Mouse (Mus musculus): ENCODE measurements at regions not wholly inside any gene's neighbourhood (a gene's known extent, or its start where the extent isn't known, plus 50 kb on each side); places are given as distances from the start of the nearest gene placed in this dataset.

DNA sequence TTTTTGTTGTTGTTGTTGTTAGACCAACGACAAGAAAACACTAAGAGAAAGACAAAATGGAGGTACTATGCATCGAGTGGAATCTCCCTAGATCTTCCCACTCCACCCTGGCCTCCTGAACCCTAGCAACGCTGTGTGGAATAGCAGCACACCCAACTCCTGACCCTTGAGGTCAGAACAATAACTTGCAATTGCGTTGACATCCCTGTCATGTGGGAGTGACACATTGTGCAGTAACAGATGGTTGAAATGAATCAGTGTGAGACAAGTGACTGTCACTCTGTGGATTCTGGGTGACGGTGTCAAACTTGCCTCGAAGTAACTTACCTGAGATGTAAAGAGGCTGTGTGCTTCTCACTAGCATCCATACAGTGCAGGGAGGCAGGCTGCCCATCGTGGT is 167.1 kb upstream of the Kiz start:
- H3K4me3 ChIP-seq (replicated peaks): no peak overlapping the region
- no peaks in the 10 kb centered on the region for H3K4me1 ChIP-seq (replicated peaks)
- ATAC-seq (ENCODE audit: low read depth) (no peak), DNase-seq (no peak)
- no peak overlapping the region for H3K4me2 ChIP-seq
- H3K9me3 ChIP-seq (replicated peaks): no peaks in the 10 kb centered on the region
- no peak overlapping the region for H3K9ac ChIP-seq
- H3K36me3 ChIP-seq: no peaks in the 10 kb centered on the region
- no peaks in the 10 kb centered on the region for H3K27me3 ChIP-seq
- 54% methylated on average over 7 of the region's 7 CpGs for WGBS (ENCODE audit: insufficient replicate concordance)
- H3K27ac ChIP-seq: no peak overlapping the region

DNA sequence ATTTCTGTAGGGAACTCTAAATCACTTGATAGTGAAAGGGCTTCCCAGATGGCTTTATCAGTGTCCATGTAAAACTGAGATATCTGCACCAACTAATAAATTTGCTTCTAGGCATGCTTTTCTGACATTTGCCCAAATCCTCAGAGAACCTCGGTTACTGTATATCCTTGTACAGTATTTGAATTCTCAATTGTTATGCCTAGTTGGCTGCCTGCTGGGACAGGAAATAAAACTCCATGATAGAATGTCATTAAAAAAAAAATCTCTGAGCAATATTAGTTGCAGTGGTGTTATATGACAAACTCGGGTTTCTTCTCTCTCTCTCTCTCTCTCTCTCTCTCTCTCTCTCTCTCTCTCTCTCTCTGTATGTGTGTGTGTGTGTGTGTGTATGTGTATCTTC is 162.2 kb upstream of the Kiz start:
- no peak for DNase-seq
- Histone ChIP-seq H3K9ac (no peak overlapping the region), H3K27me3 (no peaks in the 10 kb centered on the region), H3K36me3 (no peaks in the 10 kb centered on the region), H3K4me3 (replicated peaks) (no peak overlapping the region), H3K4me2 (no peak overlapping the region), H3K27ac (no peak overlapping the region), H3K4me1 (replicated peaks) (no peaks in the 10 kb centered on the region), H3K9me3 (replicated peaks) (no peaks in the 10 kb centered on the region)
- no peak for ATAC-seq (ENCODE audit: low read depth)
- WGBS (ENCODE audit: insufficient replicate concordance): 55% methylated on average over 2 of the region's 2 CpGs

DNA sequence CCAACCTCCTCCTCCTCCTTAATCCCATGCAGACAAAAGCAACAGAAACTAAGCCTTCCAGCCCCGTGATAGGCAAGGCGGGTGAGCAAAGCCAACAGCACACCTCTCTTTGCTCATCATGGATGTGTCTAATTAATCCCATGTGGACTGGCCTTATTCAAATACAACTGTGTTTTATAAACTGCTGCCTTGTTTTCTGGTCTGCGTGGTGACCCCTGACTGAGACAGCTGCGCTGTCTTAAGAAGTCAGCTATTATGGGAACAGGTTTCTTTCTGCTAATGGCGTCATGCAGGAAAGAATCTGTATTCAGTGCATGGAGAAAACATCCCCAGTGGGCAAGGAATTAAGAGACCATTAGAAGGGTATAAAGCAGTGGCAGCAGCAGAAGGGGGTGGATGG is 161.6 kb upstream of the Kiz start:
- Histone ChIP-seq H3K36me3 (no peaks in the 10 kb centered on the region), H3K27ac (no peak overlapping the region), H3K4me2 (no peak overlapping the region), H3K9ac (no peak overlapping the region), H3K4me3 (replicated peaks) (no peak overlapping the region), H3K27me3 (no peaks in the 10 kb centered on the region), H3K4me1 (replicated peaks) (no peaks in the 10 kb centered on the region), H3K9me3 (replicated peaks) (no peaks in the 10 kb centered on the region)
- 55% methylated on average over 5 of the region's 5 CpGs for WGBS (ENCODE audit: insufficient replicate concordance)
- ATAC-seq (ENCODE audit: low read depth): no peak
- no peak for DNase-seq

DNA sequence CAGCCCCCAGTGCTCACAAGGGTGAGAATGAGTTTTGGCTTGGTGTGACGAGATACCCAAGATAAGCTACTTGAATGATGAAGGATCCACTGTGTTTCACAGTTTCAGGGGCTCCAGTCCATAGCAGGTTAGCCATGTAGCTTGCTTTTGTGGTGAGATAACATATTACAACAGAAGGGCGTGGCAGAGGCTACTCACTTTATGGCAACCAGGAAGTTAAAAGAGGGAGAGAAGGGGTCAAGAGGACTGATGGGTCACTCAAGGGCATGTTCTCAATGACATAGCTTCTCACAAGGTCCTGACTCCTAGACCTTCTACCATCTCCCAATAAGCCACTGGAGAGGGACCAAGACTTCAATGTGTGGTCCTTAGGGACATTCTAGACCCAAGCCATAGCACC is 159.4 kb upstream of the Kiz start:
- H3K36me3 ChIP-seq: no peaks in the 10 kb centered on the region
- DNase-seq (no peak), ATAC-seq (ENCODE audit: low read depth) (no peak)
- 46% methylated on average over 2 of the region's 2 CpGs for WGBS (ENCODE audit: insufficient replicate concordance)
- H3K9ac ChIP-seq: no peak overlapping the region
- H3K4me2 ChIP-seq: no peak overlapping the region
- no peak overlapping the region for H3K27ac ChIP-seq
- no peaks in the 10 kb centered on the region for H3K4me1 ChIP-seq (replicated peaks)
- no peak overlapping the region for H3K4me3 ChIP-seq (replicated peaks)
- H3K9me3 ChIP-seq (replicated peaks): no peaks in the 10 kb centered on the region
- no peaks in the 10 kb centered on the region for H3K27me3 ChIP-seq

DNA sequence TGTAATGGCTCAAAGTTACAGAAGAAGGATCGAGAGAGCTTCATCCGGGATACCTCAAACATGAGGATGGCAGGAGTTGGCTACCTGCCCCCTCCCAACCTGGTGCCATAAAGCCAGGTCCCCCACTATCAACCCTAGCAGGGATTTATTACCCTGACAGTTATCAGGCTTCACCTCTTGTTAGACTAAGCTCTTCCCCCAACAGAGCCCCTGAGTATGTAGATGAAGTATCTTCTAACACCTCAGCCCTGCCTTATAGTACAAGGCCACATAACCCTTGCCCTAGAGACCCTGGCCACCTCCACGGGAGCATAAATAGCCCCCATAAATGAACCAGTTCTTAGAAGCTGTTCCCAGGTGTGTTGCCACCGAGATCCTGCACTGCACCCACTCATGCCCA is 158.9 kb upstream of the Kiz start:
- H3K4me2 ChIP-seq: no peak overlapping the region

DNA sequence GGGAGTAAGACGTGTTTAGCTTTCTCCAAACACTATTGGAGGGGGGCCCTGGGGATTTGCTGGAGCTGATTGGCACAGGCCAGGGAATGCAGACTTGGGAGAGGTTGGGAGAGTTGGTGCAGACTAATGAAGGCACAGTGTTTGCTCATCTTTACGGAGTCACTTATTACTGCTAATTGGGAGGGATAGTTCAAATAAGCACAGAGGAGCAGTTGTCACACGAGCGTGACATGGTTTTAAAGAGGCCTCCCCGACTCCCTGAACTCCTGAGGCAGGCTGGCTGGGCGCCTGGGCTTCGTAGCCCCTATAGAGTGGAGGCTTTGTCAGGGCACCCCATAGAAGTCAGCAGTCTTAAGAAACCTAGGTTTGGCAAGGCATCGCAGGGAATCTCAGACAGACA is 145.0 kb upstream of the Kiz start:
- H3K36me3 ChIP-seq: no peaks in the 10 kb centered on the region
- H3K4me2 ChIP-seq: no peak overlapping the region
- WGBS (ENCODE audit: insufficient replicate concordance): 62% methylated on average over 8 of the region's 8 CpGs
- H3K4me1 ChIP-seq (replicated peaks): no peaks in the 10 kb centered on the region
- no peak overlapping the region for H3K4me3 ChIP-seq (replicated peaks)
- H3K9ac ChIP-seq: no peak overlapping the region
- DNase-seq (no peak), ATAC-seq (ENCODE audit: low read depth) (no peak)
- H3K27me3 ChIP-seq: no peaks in the 10 kb centered on the region
- H3K27ac ChIP-seq: no peak overlapping the region
- H3K9me3 ChIP-seq (replicated peaks): no peaks in the 10 kb centered on the region

More for the DNA sequence above, 158.9 kb upstream of the Kiz start:
- Histone ChIP-seq H3K4me3 (replicated peaks) (no peak overlapping the region), H3K4me1 (replicated peaks) (no peaks in the 10 kb centered on the region), H3K9ac (no peak overlapping the region), H3K36me3 (no peaks in the 10 kb centered on the region), H3K27me3 (no peaks in the 10 kb centered on the region), H3K27ac (no peak overlapping the region), H3K9me3 (replicated peaks) (no peaks in the 10 kb centered on the region)
- ATAC-seq (ENCODE audit: low read depth) (no peak), DNase-seq (no peak)
- 53% methylated on average over 4 of the region's 4 CpGs for WGBS (ENCODE audit: insufficient replicate concordance)

DNA sequence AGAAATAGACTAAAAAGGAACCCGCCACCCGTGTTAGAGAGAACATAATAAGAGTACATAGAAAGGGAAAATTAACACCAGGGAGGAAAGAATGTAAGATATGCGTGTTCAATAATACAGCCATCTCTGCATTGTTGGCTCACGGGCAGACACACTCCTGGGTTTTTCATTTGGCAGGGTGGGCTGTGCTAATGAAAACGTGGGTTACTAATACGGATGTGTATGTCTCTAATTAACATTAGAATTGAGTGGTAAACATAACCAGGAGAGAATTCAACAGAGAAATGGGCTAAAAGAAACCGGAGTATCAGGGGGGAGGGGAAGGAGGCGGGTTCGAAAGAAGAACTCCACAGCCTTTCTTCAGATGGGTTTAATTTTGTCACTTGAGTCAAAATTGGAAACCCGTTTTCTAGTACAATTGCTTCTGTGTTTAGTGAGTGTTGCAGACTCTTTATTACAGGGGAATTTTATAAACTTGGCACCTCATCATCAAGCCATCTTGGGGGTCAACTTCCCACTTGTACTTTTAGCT is 134.4 kb upstream of the Kiz start:
- H3K4me2 ChIP-seq: no peak overlapping the region
- H3K4me1 ChIP-seq (replicated peaks): no peaks in the 10 kb centered on the region
- no peaks in the 10 kb centered on the region for H3K36me3 ChIP-seq
- H3K27me3 ChIP-seq: no peaks in the 10 kb centered on the region
- DNase-seq (no peak), ATAC-seq (ENCODE audit: low read depth) (no peak)
- no peak overlapping the region for H3K4me3 ChIP-seq (replicated peaks)
- H3K9ac ChIP-seq: no peak overlapping the region
- H3K9me3 ChIP-seq (replicated peaks): no peaks in the 10 kb centered on the region
- 45% methylated on average over 10 of the region's 10 CpGs for WGBS (ENCODE audit: insufficient replicate concordance)
- H3K27ac ChIP-seq: no peak overlapping the region

DNA sequence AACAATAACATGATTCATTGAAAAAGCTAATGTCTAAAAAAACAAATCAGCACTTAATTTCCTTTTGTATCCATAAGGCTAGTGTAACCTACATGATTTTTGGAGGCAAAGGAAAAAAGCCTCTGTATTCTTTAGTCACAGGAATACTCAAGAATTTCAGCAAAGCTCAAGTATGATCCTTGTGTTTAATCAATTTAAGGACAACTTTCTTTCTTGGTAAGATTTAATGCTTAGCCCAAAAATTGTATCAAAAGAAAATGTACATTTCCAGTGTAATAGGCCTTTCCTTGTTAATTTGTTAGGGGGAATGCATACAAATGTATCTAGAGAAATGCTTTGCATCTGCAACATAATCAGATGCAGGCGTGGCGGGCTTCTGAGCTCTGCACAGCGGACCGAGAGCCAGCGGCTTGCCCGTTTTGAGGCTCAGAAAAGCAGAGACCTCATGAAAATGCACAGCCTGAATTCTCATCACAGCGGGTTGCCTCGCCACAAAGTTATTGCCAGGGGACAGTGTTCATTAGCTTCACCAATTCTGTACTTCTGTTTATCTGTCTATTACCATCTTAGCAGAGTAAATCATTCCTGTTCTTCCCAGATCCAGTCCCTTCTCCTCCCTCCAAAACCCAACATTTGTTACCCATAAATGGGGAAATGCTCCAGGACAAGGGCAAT is 133.2 kb upstream of the Kiz start:
- Histone ChIP-seq H3K27ac (no peak overlapping the region), H3K9ac (no peak overlapping the region), H3K27me3 (no peaks in the 10 kb centered on the region), H3K4me1 (replicated peaks) (no peaks in the 10 kb centered on the region), H3K36me3 (no peaks in the 10 kb centered on the region), H3K4me2 (no peak overlapping the region), H3K9me3 (replicated peaks) (no peaks in the 10 kb centered on the region), H3K4me3 (replicated peaks) (no peak overlapping the region)
- DNase-seq: no peak
- WGBS (ENCODE audit: insufficient replicate concordance): 59% methylated on average over 8 of the region's 8 CpGs
- ATAC-seq (ENCODE audit: low read depth): no peak

DNA sequence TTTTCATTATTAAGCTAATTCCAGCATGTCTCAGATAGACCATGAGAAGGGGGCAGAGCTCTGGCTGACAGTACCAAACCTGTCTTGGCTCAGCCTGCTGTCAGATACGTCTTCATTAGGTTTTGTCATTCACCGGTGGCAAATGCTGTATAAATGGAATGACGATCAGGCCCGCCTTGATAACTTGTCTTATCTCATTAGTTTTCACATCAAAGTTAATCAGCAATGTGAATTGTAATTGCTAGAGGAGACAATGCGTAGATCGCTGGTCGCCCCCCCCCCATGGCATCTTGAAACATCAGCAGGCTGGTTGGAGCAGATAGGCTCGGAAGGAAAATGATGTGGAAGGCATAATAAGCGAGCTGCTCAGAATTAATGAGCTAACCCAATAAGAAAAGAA is 132.5 kb upstream of the Kiz start:
- Histone ChIP-seq H3K27me3 (no peaks in the 10 kb centered on the region), H3K27ac (no peak overlapping the region), H3K9me3 (replicated peaks) (no peaks in the 10 kb centered on the region), H3K36me3 (no peaks in the 10 kb centered on the region), H3K4me1 (replicated peaks) (no peaks in the 10 kb centered on the region), H3K9ac (no peak overlapping the region), H3K4me2 (no peak overlapping the region), H3K4me3 (replicated peaks) (no peak overlapping the region)
- ATAC-seq (ENCODE audit: low read depth) (no peak), DNase-seq (no peak)
- WGBS (ENCODE audit: insufficient replicate concordance): 62% methylated on average over 9 of the region's 9 CpGs

DNA sequence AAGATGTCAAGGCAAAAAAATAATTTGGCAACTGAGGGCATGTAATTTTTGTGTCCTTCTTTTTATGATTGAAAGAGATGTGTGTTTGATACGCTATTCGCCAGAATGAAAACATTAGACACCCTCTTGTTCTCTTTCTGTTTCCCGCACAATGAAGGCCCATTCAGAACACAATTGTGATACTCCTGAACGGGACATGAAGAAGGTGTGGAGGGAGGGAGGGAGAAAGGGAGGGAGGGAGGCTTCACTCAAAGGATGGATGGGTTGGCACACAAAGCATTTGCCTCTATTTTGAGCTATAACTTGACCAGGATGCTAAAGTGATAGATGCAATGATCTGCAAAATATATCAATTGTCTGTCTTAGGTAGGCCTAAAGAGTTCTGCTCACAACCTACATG is 132.0 kb upstream of the Kiz start:
- no peaks in the 10 kb centered on the region for H3K9me3 ChIP-seq (replicated peaks)
- no peak overlapping the region for H3K27ac ChIP-seq
- no peak overlapping the region for H3K4me2 ChIP-seq
- no peaks in the 10 kb centered on the region for H3K36me3 ChIP-seq
- H3K9ac ChIP-seq: no peak overlapping the region
- no peak overlapping the region for H3K4me3 ChIP-seq (replicated peaks)
- H3K27me3 ChIP-seq: no peaks in the 10 kb centered on the region
- no peaks in the 10 kb centered on the region for H3K4me1 ChIP-seq (replicated peaks)
- DNase-seq (no peak), ATAC-seq (ENCODE audit: low read depth) (no peak)
- 69% methylated on average over 4 of the region's 4 CpGs for WGBS (ENCODE audit: insufficient replicate concordance)

DNA sequence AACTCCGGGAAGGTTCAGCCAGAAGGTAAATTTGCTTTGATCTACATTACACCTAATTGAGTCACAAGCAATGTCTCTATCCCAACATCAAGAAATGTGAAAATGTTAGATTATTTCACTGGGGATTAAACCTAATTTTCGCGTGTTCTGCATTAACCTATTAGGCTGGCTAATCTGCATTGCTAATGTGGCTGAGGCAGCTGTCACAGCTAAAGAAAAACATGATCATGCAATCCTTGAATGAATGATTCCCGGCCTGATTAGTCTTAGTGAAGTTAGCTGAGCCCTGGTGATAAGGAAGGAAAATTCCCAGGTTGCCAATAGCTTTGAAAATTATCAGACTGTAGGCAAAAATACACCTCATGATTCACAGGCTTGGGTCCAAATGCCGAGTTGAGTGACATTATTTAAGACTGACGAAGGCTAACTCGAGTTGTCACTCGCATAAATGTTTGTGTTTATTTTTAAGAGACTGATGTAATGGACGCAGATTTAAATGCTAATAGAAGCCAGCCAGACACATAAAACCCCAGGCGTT is 131.5 kb upstream of the Kiz start:
- no peak overlapping the region for H3K9ac ChIP-seq
- H3K4me1 ChIP-seq (replicated peaks): no peaks in the 10 kb centered on the region
- no peaks in the 10 kb centered on the region for H3K27me3 ChIP-seq
- ATAC-seq (ENCODE audit: low read depth): no peak
- no peaks in the 10 kb centered on the region for H3K36me3 ChIP-seq
- no peak overlapping the region for H3K4me3 ChIP-seq (replicated peaks)
- no peak overlapping the region for H3K4me2 ChIP-seq
- 54% methylated on average over 10 of the region's 10 CpGs for WGBS (ENCODE audit: insufficient replicate concordance)
- DNase-seq: no peak
- H3K27ac ChIP-seq: no peak overlapping the region
- no peaks in the 10 kb centered on the region for H3K9me3 ChIP-seq (replicated peaks)

DNA sequence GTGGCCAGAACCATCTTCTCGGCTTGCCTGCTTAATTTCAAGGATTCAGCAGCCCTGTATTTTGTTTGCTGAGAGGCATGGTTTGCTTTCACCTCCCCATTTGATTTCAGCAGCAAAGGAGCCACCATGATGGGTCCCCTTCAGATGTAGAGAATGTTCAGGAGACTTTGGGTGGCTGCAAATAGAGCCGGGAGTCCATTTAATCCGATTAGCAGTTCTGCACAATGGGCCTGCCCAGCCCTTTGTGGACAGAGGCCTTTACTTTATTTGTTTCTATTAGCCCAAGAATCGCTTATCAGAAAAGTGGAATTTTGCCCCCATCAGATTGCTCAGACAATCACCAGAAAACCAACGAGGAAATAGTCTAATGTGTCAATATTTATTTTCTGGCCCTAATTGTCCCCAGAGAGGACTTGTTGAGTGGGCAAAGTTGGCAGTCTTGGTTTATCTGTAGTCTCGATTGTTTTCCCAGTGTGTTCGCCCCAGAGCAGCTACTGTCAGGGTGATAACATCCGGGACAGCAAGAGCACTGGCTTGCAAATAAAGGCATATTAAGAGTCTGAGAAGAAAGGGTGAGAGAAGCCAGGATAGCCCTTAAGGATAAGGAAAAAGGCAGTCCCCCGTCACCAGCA is 130.6 kb upstream of the Kiz start:
- no peak overlapping the region for H3K9ac ChIP-seq
- H3K27me3 ChIP-seq: no peaks in the 10 kb centered on the region
- no peaks in the 10 kb centered on the region for H3K36me3 ChIP-seq
- WGBS (ENCODE audit: insufficient replicate concordance): 48% methylated on average over 9 of the region's 9 CpGs
- H3K4me3 ChIP-seq (replicated peaks): no peak overlapping the region
- H3K27ac ChIP-seq: no peak overlapping the region
- no peak overlapping the region for H3K4me2 ChIP-seq
- ATAC-seq (ENCODE audit: low read depth) (no peak), DNase-seq (no peak)
- no peaks in the 10 kb centered on the region for H3K9me3 ChIP-seq (replicated peaks)
- no peaks in the 10 kb centered on the region for H3K4me1 ChIP-seq (replicated peaks)

Data from liver, embryonic 13.5 days (tissue).